Mouse (Mus musculus): ENCODE measurements at regions not wholly inside any gene's neighbourhood (a gene's known extent, or its start where the extent isn't known, plus 50 kb on each side); places are given as distances from the start of the nearest gene placed in this dataset.

DNA sequence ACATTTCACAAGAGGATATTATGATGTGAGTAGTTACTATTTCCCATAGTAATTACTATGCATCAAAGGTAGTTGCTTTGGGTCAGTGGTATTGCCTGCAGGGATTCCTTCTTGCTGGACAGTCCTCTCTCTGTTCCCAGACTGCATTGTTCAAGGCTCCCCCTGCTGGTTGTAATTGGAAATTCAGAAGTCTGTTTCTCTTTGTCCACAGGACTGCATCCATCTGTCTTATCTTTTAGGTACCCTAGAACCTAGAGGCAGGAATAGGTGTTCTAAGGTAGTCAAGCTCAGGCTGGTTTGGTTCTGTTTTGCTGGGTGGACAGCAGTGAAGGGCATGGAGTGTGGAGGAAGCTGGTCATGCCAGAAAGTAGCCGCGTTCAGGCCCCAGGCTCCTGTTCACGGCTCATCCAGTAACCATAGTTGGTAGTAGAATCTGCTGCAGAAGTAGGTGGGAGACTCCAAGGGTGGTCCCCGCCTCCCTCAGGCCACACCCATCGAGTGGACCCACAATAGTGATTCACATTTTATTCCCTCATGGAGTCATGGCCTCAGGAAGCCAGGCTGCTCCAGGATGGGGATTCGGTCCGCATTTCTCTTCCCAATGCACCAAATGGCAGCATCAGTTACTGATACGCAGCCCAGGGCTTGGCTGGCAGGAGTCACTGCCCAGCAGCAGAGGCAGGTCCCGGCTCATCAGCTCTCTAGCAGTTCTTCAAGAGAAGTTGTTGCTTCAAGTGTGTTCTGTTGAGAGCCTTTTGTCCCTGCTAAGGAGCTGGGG lies 51.7 kb upstream of the Caprin1 start:
- no peak for DNase-seq

DNA sequence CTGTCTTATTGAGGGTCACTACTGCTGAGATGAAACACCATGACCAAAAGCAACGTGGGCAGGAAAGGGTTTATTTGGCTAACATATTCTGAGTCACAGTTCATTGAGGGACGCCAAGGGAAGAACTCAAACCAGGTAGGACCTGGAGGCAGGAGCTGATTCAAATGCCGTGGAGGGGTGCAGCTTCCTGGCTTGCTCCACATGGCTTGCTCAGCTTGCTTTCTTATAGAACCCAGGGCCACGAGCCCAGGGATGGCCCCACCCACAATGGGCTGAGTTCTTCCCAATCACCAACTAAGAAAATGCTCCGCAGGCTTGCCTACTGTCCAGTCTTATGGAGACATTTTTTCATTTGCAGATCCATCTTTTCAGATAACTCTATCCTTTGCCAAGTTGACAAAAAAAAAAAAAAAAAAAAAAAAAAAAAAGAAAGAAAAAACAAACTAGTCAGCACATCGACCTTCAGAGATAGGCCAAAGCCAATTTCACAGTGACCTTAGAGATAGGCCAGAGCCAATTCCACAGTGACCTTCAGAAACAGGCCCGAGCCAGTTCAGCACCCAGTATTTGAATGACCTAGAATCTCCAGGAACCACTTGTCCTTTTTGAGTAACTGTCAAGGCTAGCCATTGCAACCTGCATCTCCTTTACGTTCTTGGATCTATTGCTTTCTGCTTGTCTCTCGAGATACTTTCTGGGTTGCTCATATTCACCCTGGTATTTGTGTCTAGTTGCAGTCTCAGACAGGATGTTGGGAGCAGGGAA lies 52.5 kb upstream of the Caprin1 start:
- DNase-seq, result no peak

GRCm38 (mm10) chr2:103850531-103850816 lies 53.0 kb upstream of the Caprin1 start:
- peak; percentile 21 for DNase-seq

- DNase-seq, result no peak
Observed at GRCm38 (mm10) chr2:103851171-103851570, 53.7 kb upstream of the Caprin1 start.

- DNase-seq, result no peak
Observed at GRCm38 (mm10) chr2:103861226-103861625, 63.8 kb upstream of the Caprin1 start.

DNA sequence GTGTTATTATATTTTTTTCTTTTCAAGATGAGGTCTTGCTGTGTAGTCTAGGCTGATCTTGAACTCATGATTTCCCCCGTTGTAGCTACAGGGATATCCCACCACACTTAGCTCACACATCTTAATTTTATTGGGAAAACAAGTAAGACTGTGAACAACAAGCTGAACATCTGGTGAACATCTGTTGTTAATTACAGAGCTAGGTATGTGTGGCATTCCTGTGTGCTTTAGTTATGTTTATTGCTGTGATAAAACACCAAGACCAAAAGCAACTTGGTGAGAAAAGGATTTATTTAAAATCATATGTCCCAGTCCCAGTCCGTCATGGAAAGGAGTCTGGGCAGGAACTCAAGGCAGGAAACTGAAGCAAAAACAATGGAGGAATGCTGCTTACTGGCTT lies 66.8 kb upstream of the Caprin1 start:
- DNase-seq, result no peak

DNA sequence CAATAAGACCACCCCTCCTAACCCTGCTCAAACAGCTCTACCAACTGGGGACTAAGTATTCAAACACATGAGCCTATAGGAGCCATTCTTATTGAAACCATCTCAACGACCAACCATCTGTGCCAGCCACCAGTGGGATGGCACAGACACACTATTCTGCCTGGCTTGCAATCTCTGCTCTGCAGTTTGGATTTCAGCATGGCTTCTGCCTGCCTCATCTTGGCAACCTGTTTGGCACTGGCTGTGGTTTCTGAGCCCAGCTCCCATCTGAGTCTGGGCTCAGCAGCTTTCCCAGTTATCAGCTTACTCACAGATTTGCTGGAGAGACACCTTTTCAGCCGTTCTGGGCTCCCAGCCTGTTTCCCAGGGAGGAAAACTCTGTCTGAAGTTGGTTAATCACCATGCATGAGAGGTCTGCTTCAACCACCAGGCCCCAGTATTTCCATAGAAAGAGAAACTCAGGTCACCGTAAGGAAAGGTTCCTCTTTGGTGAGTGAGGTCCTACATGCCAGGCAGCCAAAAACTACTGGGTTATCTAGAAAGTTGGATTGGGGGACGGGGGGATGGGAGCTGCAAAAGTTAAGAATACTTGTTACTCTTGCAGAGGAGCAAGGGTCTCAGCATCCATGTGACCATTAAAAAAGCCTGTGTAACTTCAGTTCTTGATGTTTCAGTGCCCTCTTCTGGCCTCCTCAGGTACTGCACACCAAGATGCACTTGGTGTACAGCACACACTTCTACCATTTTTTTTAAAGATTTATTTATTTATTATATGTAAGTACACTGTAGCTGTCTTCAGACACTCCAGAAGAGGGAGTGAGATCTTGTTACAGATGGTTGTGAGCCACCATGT lies 68.1 kb upstream of the Caprin1 start:
- peak; percentile 28 for DNase-seq

DNA sequence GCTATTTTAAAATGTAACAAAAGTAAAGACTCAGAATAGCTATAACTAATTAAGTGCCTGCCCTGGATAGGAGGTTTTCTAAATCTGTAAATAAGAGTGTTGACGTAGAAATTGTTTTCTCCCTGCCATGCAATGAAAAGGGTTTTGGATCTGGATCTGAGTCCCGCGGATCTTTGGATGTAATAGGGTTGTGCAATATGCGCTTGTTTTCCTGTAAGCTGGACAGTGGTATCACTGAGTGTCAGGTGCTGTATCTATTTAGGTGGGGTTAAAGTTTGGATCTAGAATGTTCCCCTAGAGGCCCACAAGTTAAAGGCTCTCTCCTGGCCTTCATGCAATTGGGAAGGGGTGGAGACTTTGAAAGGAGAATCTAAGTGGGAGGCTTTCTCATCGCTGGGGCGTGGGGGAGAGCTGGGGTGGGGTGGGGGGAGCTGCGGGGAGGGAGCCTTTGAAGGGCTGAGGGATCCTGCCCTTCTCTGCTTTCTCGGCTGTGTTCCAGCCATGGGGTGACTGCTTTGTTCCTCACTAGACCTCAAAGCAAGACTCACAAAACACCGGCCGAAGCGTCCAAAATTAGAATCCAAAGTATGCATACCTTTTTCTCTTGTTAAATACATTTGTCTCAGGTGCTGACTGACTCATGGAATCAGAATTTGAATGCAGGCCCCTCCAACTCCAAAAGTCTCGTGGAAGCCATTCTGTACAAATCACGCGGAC lies 70.0 kb upstream of the Caprin1 start:
- DNase-seq, result no peak

GRCm38 (mm10) chr2:103867958-103868330 lies 70.5 kb upstream of the Caprin1 start:
- DNase-seq, result no peak

DNA sequence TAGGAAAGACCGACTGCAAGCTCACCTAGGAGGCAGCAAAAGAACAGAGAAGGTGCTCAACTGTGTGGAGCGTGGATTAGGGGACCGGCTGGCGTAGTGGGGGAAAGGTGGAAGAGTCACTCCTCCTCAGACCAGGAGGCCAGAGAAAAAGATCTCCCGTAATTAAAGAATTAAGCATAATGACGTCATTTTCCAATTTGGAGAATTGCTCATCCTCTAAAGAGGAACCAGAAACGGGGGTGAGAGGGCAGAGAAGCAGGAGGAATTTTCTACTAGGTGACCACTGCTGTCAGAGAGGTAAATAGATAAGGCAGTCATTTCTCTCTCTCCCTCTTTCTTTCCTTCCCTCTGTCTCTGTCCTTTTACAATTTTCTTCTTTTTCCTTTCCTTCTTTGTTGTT lies 71.2 kb upstream of the Caprin1 start:
- no peak for DNase-seq

- DNase-seq, result peak; percentile 77
Observed at GRCm38 (mm10) chr2:103871522-103872276, 74.2 kb upstream of the Caprin1 start.

DNA sequence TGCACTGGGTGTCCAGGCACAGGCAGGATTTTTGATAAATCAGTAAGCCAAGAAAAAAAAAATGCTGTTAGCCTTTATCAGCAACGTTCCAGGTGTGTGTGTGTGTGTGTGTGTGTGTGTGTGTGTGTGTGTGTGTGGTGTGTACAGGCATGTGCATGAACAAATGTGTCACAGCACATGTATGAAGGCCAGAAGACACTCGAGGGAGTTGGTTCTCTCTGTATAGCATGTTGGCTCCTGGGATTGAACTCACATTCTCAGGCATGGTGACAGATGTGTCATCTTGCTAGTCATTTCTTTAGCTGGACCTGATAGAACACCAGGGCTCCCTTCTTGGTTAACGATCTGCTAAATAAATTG lies 74.8 kb upstream of the Caprin1 start:
- DNase-seq, result no peak

GRCm38 (mm10) chr2:103873381-103873780 lies 75.9 kb upstream of the Caprin1 start:
- no peak for DNase-seq

GRCm38 (mm10) chr2:103874466-103874865 lies 77.0 kb upstream of the Caprin1 start:
- DNase-seq, result no peak

GRCm38 (mm10) chr2:103875754-103876153 lies 78.3 kb upstream of the Caprin1 start:
- no peak for DNase-seq

DNA sequence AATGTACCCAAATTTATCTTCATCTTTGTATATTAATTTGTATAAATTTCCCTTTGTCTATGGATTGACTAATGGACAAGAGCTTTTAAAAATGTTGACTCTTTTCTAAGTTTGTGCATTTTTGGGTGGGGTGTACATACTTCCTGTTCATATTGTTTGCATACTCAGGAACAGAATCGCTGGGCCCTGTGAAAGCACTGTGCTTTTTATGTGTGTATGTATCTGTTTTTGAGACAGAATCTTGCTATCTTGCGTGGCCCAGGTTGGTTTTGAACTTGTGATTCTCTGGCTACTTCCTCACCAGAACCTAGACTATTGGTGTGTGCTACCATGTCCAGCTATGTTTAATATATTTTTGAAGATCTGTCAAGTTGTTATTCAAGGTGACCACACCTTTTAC lies 78.8 kb upstream of the Caprin1 start:
- no peak for DNase-seq

DNA sequence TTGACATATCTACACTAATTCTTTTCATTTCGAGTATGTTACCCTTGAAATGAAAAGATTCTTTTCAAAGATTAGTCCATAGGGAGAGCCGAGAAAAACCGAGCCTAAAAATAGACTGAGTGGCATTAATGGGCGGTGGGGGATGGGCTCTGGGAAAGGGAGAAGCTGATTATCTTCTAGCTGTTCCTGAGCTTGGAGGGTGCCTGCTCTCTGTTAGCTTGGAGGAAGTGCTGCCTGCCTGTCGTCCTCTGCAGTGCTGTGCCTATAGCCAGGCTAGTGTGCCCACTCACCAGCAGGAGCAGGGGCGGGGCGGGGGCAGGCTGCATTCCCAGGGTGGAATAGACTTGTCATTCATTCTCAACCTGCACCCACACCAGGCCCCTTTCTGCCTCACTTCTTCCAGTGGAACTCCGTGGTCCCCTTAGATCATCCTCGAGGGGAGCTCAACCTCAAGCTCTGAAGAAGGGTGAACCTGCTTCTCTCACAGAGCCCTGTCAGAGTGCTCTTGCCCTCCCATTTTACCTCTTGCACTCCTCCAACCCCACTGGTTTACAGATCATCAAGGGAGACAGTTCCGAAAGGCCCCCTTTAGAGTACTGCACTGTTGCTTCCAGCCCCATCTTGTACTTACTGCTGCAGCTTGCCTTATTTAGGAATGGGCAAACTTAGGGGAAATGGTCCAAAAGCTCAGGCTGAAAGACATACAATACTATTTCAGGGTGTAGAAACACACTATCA lies 76.6 kb upstream of the Lmo2 start:
- DNase-seq, result peak; percentile 83

- no peak for DNase-seq
Observed at GRCm38 (mm10) chr2:103884926-103885325, 72.9 kb upstream of the Lmo2 start.

GRCm38 (mm10) chr2:103888023-103888422 lies 69.8 kb upstream of the Lmo2 start:
- DNase-seq, result no peak

DNA sequence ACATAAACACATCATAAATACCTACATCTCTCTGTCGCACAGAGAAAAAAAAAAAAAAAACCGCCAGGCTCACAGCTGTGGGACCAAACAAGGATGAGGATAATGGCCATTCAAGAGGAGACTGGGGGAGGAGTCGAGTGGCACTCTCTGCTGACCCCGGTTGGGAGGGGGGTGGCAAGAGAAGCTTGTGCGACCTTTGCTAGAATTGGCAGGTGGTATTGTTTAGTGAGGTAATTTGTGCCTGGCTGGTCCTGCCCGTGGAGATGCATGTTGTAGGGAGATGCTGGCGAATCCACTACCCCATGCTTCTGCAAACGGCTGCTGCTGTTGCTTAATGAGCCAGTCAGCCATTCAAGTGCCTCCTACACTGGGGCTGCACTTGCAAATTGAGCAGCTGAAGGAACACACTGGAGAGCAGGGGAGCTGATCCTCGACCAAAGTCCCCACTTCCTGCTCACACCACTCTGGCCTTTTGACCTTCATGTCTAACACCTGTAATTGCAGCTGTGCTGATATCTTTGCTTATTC lies 66.5 kb upstream of the Lmo2 start:
- DNase-seq, result peak; percentile 14

GRCm38 (mm10) chr2:103893159-103893740 lies 64.5 kb upstream of the Lmo2 start:
- no peak for DNase-seq

Data from right cerebral cortex, adult 18-20 months (tissue).